In the genomic region with DNA sequence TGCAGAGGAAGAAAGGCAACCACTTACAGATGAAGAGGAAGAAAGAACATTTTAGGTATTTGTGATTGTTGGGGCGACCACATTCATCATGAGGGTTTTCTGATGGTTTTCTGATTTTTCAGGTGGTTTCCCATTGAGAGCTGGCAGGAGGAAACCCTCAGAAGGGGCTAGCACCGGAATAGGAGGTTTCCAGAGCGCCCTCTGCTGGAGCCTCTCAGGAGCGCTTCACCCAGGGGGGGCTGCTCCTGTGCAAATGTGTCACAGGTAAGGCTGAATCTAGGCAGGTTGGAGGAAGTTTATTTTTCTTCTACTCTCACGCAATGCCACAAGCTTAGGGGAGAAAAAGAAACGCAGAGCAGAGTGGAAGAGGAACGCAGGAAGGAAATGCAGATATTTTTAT, we compare ENCODE assay signal across 7 mouse cellular contexts.
DNase-seq lines count a peak whose midpoint lies in the region; ATAC-seq and TF ChIP-seq lines count a peak whose summit lies in the region.

No protein-coding gene starts in this region.

- no peak for TF ChIP-seq EP300 in CH12.LX (IDR thresholded peaks at IDR 0.05; ENCODE audit: low read length)
- no peak for TF ChIP-seq EP300 in liver, embryonic 14.5 days (IDR thresholded peaks at IDR 0.05; ENCODE audit: low read depth)

- no peak; the same call in 1 of the 2 replicates for TF ChIP-seq RAD21 in CH12.LX (IDR thresholded peaks at IDR 0.05; ENCODE audit: low read depth, low read length)

- peak; percentile 29; the same call in 1 of the 2 replicates for TF ChIP-seq CTCF in kidney, postnatal 0 days (IDR thresholded peaks at IDR 0.05; ENCODE audit: low read depth)
- peak in 1 of 2 experiments; percentile 63; a peak in 2 of 4 replicates for TF ChIP-seq CTCF in CH12.LX (conservative IDR thresholded peaks at IDR 0.05 in 1 of 2, IDR thresholded peaks at IDR 0.05 in 1 of 2; ENCODE audit: low read depth in 2 of 2, low read length in 2 of 2)
- TF ChIP-seq CTCF in liver, embryonic 14.5 days (IDR thresholded peaks at IDR 0.05; ENCODE audit: low read depth) = peak; percentile 68

- WGBS in kidney, postnatal 0 days = 81% methylated on average over 7 of the region's 7 CpGs
- 57% methylated on average over 7 of the region's 7 CpGs for WGBS in liver, embryonic 14.5 days (ENCODE audit: insufficient replicate concordance)
- WGBS in kidney, embryonic 14.5 days = 81% methylated on average over 7 of the region's 7 CpGs

- dilution Hi-C loops in CH12.LX (cut with MboI; ENCODE audit: extremely low pct_ligation_motif_present, extremely low pct_unique_long_range_greater_than_20kb, low sequenced_read_pairs) = no loop called here

- no peaks in the 10 kb centered on the region for H3K79me2 ChIP-seq in CH12.LX (replicated peaks; ENCODE audit: control insufficient read depth, extremely low read depth, insufficient read depth, poor library complexity, severe bottlenecking)

- in situ Hi-C loops in CH12.LX (cut with MboI; ENCODE audit: low pct_ligation_motif_present, low pct_unique_long_range_greater_than_20kb, low sequenced_read_pairs) = loop anchor here (5.0 kb wide), 1 partner anchor 277 kb away; no protein-coding TSS in a partner anchor

- DNase-seq in kidney, postnatal 0 days (ENCODE audit: low spot score) = no peak
- DNase-seq in kidney, postnatal 10 days = no peak
- DNase-seq in B cell, adult 2 months = peak; percentile 32 to 43
- DNase-seq in CH12.LX (ENCODE audit: extremely low read depth) = no peak
- DNase-seq in liver, embryonic 14.5 days (ENCODE audit: low read depth in 3 of 3, low spot score in 3 of 3) = no peak
- DNase-seq in frontal cortex, postnatal 25 days (ENCODE audit: low spot score in 2 of 2) = no peak

- H3K27me3 ChIP-seq in kidney, postnatal 0 days (ENCODE audit: insufficient read depth, low read length) = no peaks in the 10 kb centered on the region
- no peaks in the 10 kb centered on the region for H3K27me3 ChIP-seq in CH12.LX (replicated peaks)
- H3K27me3 ChIP-seq in liver, embryonic 14.5 days (ENCODE audit: control insufficient read depth, insufficient read depth, low read length) = no peaks in the 10 kb centered on the region
- no peaks in the 10 kb centered on the region for H3K27me3 ChIP-seq in kidney, embryonic 14.5 days (ENCODE audit: control insufficient read depth, insufficient read depth, low read length)

- no peak overlapping the region for H3K9ac ChIP-seq in kidney, postnatal 0 days (ENCODE audit: low read depth, low read length)
- H3K9ac ChIP-seq in CH12.LX (ENCODE audit: insufficient read depth, low read depth) = no peak overlapping the region
- H3K9ac ChIP-seq in liver, embryonic 14.5 days (replicated peaks) = no peak overlapping the region
- H3K9ac ChIP-seq in kidney, embryonic 14.5 days (ENCODE audit: low read depth, low read length) = no peak overlapping the region

- no peaks in the 10 kb centered on the region for H3K9me3 ChIP-seq in kidney, postnatal 0 days (replicated peaks; ENCODE audit: low read length)
- H3K9me3 ChIP-seq in CH12.LX (replicated peaks; ENCODE audit: low read length) = peaks cover 4% of the 10 kb centered on the region
- no peaks in the 10 kb centered on the region for H3K9me3 ChIP-seq in liver, embryonic 14.5 days (ENCODE audit: control insufficient read depth, low read length)
- H3K9me3 ChIP-seq in kidney, embryonic 14.5 days (ENCODE audit: control insufficient read depth, low read length) = 0 out of 2 replicates have a peak, but pooled peaks cover 2% of the 10 kb centered on the region

- no peak overlapping the region for H3K4me3 ChIP-seq in kidney, postnatal 0 days (replicated peaks; ENCODE audit: low read depth, low read length)
- no peak overlapping the region for H3K4me3 ChIP-seq in CH12.LX (replicated peaks in 1 of 3; ENCODE audit: low read depth in 2 of 3, low read length in 2 of 3, poor library complexity in 1 of 3)
- no peak overlapping the region for H3K4me3 ChIP-seq in liver, embryonic 14.5 days (ENCODE audit: insufficient read depth in 1 of 2, low read depth in 2 of 2, low read length in 2 of 2)
- no peak overlapping the region for H3K4me3 ChIP-seq in kidney, embryonic 14.5 days (ENCODE audit: low read length)

- H3K4me2 ChIP-seq in kidney, postnatal 0 days (ENCODE audit: low read length) = no peak overlapping the region
- H3K4me2 ChIP-seq in CH12.LX (ENCODE audit: insufficient read depth, low read depth, poor library complexity, severe bottlenecking) = no peak overlapping the region
- no peak overlapping the region for H3K4me2 ChIP-seq in liver, embryonic 14.5 days (ENCODE audit: low read depth)
- H3K4me2 ChIP-seq in kidney, embryonic 14.5 days (replicated peaks; ENCODE audit: low read depth, low read length) = no peak overlapping the region

- H3K27ac ChIP-seq in kidney, postnatal 0 days = no peak overlapping the region
- no peak overlapping the region for H3K27ac ChIP-seq in CH12.LX (ENCODE audit: insufficient read depth, low read depth)
- H3K27ac ChIP-seq in liver, embryonic 14.5 days = no peak overlapping the region
- no peak overlapping the region for H3K27ac ChIP-seq in kidney, embryonic 14.5 days (ENCODE audit: low read depth, low read length)

- TF ChIP-seq POLR2A in CH12.LX (IDR thresholded peaks at IDR 0.05; ENCODE audit: low read depth, low read length) = no peak

- no peaks in the 10 kb centered on the region for H3K36me3 ChIP-seq in kidney, postnatal 0 days (ENCODE audit: insufficient read depth, low read length)
- H3K36me3 ChIP-seq in CH12.LX (replicated peaks in 1 of 2; ENCODE audit: control insufficient read depth in 1 of 2, insufficient read depth in 1 of 2, low read length in 1 of 2) = no peaks in the 10 kb centered on the region
- H3K36me3 ChIP-seq in liver, embryonic 14.5 days (replicated peaks; ENCODE audit: control insufficient read depth, insufficient read depth, low read depth) = no peaks in the 10 kb centered on the region
- no peaks in the 10 kb centered on the region for H3K36me3 ChIP-seq in kidney, embryonic 14.5 days (ENCODE audit: control insufficient read depth, insufficient read depth, low read length)

- no peaks in the 10 kb centered on the region for H3K4me1 ChIP-seq in kidney, postnatal 0 days (replicated peaks; ENCODE audit: insufficient read depth, low read length)
- H3K4me1 ChIP-seq in CH12.LX (ENCODE audit: control insufficient read depth in 1 of 2, insufficient read depth in 2 of 2) = peaks cover 3 to 6% of the 10 kb centered on the region in 2 experiments
- peaks cover 7% of the 10 kb centered on the region in 2 experiments for H3K4me1 ChIP-seq in liver, embryonic 14.5 days (replicated peaks; ENCODE audit: control insufficient read depth in 2 of 2, insufficient read depth in 2 of 2, low read length in 1 of 2)
- H3K4me1 ChIP-seq in kidney, embryonic 14.5 days (ENCODE audit: control insufficient read depth, insufficient read depth, low read length) = no peaks in the 10 kb centered on the region

- ATAC-seq in kidney, postnatal 0 days (replicated peaks; ENCODE audit: low FRiP score, low read depth) = no peak
- ATAC-seq in liver, embryonic 14.5 days (ENCODE audit: insufficient read depth) = no peak
- ATAC-seq in kidney, embryonic 14.5 days (ENCODE audit: low FRiP score, low TSS enrichment) = no peak

TF ChIP-seq in CH12.LX, 34 proteins besides CTCF, POLR2A, EP300 and RAD21:
- TF ChIP-seq CHD1 (IDR thresholded peaks at IDR 0.05; ENCODE audit: low read depth, low read length) (no peak), SMC3 (IDR thresholded peaks at IDR 0.05; ENCODE audit: low read depth, low read length) (peak; percentile 28)
TF ChIP-seq in CH12.LX: peak in this region for 1.

Comparison
In these comparisons a context has a peak if more than half of its experiments do, and no peak if none do; other contexts are left out.
1. DNase-seq: peak in B cell, adult 2 months (2 of 2); none in kidney, postnatal 0 days (single experiment), kidney, postnatal 10 days (single experiment), CH12.LX (single experiment), liver, embryonic 14.5 days (0 of 3) and frontal cortex, postnatal 25 days (0 of 2).